Mouse (Mus musculus) ovary, postnatal 36 days (tissue): ENCODE measurements around the gene Stk32b.

Experiments used
- DNase-seq: peaks from one replicate; pipeline ENCODE4 v3.0.0; 2022; ENCODE audit warnings: low spot score, mixed read lengths

The Stk32b gene

GRCm38 (mm10) chr5:37512479-37512878 lies 204.5 kb downstream of the Stk32b start:
- DNase-seq: no peak

GRCm38 (mm10) chr5:37506880-37507519 lies 210.0 kb downstream of the Stk32b start:
- DNase-seq: no peak

GRCm38 (mm10) chr5:37494984-37495476 lies 221.9 kb downstream of the Stk32b start:
- DNase-seq: no peak

- DNase-seq: no peak
Measured at GRCm38 (mm10) chr5:37472025-37472608, 244.9 kb downstream of the Stk32b start.

DNA sequence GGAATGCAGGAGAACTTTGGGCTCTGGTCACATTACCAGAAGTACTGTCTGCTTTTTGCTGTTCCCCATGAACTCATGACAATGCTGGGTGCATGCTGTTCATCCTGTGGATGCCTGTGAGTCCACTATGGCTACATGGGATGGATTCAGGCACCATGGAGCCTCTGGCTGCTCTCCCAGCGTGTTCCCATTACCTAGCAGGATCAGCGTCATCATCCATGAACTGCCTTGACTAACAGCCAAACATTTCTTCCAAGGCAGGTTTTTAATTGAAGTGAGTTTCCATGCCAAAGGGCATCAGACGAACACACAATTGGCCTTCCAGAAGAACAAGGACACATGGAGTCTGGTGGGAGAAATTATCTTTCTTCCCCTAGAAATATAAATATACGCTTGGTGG lies 245.4 kb downstream of the Stk32b start:
- DNase-seq: no peak

GRCm38 (mm10) chr5:37469031-37469430 lies 247.9 kb downstream of the Stk32b start:
- DNase-seq: no peak

- DNase-seq: no peak
Measured at GRCm38 (mm10) chr5:37467646-37468045, 249.3 kb downstream of the Stk32b start.

DNA sequence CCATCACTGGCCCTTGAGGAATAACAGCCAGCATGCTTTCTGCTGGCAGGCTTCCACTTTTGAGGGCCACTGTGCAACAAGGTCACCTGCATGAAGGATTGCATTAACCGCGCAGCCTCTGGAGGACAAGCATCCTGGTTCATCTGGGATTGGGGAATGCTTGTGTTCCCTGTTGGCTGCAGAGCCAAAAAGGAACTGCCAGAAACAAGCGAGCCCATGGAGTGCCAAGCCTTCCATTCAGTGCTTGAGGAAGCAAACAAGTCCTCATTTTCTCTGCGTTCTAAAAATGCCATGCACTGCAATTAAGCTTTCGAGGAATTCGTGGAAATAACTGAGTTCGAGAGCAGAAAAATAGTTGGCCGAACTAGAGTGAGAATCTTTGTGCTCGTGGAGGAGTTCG lies 251.5 kb downstream of the Stk32b start:
- DNase-seq: no peak

- no peak for DNase-seq
Measured at GRCm38 (mm10) chr5:37458236-37458635, 258.7 kb downstream of the Stk32b start.

DNA sequence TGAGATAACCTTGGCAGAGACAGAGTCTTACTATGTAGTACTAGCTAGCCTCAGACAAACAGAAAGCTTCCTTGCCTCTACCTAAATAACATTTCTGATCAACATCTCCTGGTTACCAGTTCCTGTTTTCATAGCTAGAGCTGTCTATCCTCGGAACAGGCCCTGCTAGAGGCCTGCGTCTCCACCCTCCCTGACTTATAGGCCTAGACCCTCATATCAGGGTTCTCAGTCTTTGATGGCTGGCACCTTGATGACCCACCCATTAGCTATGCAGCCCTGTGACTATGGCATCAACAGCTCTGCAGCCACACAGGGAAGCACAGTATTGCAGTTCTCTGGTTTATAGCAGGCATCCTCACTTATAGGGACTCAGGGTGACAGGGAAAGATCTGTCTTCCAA lies 259.1 kb downstream of the Stk32b start:
- no peak for DNase-seq

DNA sequence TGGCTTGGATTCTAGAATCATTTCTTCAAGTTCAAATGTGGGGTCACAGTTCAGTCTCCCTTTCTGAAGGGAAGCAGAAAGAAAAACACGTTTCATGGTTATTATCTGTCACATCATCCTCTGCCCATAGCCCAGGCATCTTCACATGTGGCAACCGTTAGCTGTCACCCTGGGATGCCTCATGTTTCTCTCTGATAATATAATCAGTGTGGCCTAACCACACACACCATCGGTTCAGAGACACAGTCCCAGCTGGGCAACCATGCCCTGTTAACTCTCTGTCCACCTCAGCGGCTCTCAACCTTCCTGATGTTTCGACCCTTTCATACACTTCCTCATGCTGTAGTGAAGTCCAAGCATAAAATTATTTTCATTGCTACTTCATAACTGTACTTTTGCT lies 259.8 kb downstream of the Stk32b start:
- DNase-seq: no peak

- DNase-seq: no peak
Measured at GRCm38 (mm10) chr5:37456590-37456989, 260.4 kb downstream of the Stk32b start.

GRCm38 (mm10) chr5:37447546-37447945 lies 269.4 kb downstream of the Stk32b start:
- DNase-seq: no peak

- DNase-seq: no peak
Measured at GRCm38 (mm10) chr5:37442767-37443166, 274.2 kb downstream of the Stk32b start.

DNA sequence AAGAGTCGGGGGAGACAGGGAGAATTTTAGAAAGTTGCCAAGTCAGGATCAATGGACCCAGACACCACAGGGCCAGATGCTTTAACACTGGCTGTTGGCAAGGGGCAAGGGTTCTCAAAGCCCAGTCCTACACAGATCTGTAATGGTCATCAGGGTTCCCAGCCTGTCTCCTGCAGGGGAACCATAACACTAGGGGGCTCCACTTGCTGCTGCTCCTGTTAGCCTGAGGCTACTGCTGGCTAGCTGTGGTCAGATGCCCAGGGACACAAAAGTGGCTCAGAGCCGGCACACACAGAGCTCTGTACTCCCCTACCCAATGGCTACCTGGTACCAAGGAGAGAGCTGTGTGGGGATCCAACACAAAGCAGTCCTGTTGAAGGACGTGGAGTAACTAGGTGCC lies 281.6 kb downstream of the Stk32b start:
- no peak for DNase-seq

GRCm38 (mm10) chr5:37427210-37427609 lies 289.8 kb downstream of the Stk32b start:
- no peak for DNase-seq

DNA sequence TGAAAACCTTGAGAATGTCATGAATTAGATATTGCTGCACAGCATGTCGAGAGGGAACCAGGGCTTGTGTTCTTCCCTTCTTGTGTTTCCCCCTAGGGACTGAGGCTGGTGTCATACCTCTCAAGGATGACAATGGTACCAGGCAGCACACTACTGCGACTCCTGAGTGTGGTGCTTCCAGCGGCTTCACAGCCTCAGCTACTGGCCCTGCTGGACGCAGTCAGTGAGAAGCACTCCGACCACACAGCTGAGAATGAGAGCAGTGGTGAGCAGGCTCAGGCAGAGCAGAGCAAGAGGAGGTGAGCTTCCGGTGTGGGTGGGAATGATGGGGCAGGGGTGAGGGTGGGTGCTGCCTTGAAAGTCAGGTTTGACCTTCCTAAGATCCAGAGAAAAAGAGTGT lies 297.9 kb downstream of the Stk32b start:
- DNase-seq: no peak
